Mouse (Mus musculus): ENCODE results near the gene Pcbd1.

- TF ChIP-seq CTCF (IDR thresholded peaks at IDR 0.05; ENCODE audit: extremely low read depth, insufficient read depth, insufficient read length, insufficient replicate concordance) (no peak), POLR2A (IDR thresholded peaks at IDR 0.05; ENCODE audit: low read depth, low read length) (no peak)
These were observed 48.4 kb downstream of the Pcbd1 start for GRCm38 (mm10) chr10:61137567-61137966.

Data from spleen, adult 2 months (tissue).